Mouse (Mus musculus) fibroblast of lung, adult 2 months (primary cell): ENCODE results near the gene Wap.
A peak's percentile ranks its signal among the peaks of the same experiment; 100 is the strongest.

Experiments used
- DNase-seq: peaks from one replicate; pipeline ENCODE4 v3.0.0-alpha.2; 2011; ENCODE audit warnings: low read depth

The Wap gene

GRCm38 (mm10) chr11:6627731-6628130 is 10.7 kb downstream of the Wap start:
- no peak for DNase-seq

DNA sequence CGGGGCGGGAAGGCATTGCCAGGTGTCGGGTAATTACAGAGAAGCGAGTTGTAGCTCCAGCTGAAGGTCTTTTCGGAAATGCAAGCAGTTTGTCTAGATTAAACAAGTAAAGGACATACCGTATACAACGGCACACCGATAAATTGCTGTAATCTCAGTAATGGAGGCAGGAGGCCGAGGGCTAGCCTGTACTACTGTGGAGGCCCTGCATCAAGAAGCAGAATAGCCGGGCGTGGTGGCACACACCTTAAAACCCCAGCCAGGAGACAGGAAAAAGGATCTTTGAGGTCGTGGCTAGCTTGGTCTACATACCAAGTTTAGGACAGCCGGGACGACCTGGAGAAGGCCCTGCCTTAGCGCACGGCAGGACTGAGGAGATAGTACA is 12.1 kb downstream of the Wap start:
- no peak for DNase-seq

DNA sequence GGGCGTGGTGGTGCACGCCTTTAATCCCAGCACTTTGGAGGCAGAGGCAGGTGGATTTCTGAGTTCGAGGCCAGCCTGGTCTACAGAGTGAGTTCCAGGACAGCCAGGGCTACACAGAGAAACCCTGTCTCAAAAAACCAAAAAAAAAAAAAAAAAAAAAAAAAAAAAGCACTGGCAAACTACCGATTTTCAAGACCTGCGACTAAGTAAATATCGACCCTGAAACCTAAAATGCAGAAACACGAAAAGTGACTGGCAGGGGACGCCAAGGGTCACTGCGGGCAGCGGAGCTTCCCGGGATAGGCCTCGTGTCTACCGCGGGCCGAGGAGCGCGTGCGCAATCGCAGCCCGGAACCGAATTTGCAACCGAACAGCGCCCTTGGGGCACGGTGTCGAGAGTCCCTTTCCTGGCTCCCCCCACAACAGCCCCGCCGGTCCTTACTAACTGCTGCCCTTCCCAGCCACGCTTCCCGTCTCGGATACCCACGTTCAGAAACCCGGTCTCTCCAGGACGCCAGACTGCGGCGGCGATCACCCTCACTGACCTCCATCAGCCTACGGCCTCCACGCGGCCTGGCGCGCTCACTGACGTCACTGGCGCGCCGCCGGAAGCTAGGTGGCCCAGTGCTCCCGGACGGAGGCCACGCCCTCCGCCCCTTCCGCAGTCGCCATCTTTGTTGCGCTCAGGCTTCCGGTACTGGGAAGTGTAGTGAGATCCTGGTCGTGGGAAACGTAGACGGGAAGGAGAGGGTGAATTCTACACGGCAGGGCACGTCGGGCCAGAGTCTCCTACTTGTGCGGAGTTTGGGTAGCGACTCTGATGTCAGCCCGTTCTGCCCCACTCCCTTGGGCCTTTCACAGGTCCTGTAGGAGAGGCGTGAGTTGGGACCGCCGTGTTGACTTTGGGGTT is 12.7 kb downstream of the Wap start, which contains the start of gene Tbrg4:
Gene Tbrg4, minus strand, starts transcription at position 590 of the 910 bp plus-strand sequence.
- peak; percentile 85 for DNase-seq

GRCm38 (mm10) chr11:6624619-6625382 is 13.6 kb downstream of the Wap start:
- DNase-seq = no peak

GRCm38 (mm10) chr11:6623704-6624103 is 14.7 kb downstream of the Wap start:
- no peak for DNase-seq

DNA sequence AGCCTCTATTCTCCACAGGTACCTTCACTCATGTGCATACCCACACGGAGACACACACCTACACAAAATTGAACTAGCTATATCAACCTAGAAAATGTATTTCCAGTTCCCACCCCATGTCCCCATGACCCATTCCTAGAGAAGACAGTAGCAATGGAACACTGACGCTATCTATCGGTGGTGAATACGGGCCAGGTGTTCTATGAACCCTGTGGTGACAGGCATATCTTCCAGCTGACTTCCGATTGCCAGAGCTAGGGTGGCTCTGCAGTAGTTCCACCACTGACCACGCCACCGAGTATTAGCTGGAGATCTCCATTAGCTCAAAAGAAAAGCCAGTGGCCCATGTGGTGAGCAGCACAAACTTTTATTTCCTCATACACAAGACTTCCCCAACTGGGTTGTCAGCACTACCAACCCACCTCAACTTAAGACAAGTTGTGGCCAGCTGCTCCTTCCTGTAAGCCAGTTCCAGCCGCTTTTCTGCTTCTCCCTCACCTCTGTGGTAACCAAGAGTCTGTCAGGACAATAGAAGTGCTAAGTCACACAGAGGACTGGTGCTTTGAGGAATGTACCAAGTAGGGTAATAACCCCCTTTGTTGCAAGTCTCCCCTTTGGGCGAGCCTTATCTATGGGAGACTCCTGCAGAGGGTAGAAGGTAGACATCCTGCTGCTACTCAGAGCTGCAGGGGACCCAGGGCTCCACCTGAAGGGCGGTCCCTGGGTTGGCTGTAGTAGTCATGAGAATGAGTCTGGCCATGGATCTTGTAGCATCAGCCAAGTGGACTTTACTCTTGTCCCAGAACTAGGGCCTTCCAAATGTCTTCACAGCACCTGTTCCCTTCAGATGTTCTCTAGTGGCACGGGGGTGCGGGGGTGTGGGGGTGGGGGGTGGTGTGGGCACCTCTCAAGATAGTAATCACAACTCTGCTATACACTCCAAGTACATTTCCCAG is 22.9 kb downstream of the Wap start:
- DNase-seq = no peak

GRCm38 (mm10) chr11:6605491-6606399 is 32.7 kb downstream of the Wap start, which contains the start of gene Nacad:
Nacad (minus strand) TSS chr11:6606053.
- DNase-seq = no peak

GRCm38 (mm10) chr11:6605021-6605481 is 33.4 kb downstream of the Wap start:
- no peak for DNase-seq

DNA sequence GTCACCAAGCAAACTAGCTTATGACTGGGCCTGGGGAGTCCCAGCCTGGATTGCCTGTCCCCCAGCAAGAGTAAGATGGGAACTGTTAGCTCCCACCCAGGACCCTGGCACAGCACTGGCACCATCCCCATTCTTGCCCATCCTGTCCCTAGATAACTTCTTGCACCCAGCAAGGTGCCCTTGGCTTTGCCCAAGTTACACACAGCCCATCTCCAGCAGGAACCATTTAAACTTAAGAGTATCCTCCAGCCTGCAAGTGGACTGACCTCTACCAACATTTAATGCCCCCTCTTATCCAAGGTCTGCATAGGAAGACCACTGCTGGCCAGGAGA is 33.9 kb downstream of the Wap start:
- DNase-seq = no peak

- DNase-seq = no peak
Measured at GRCm38 (mm10) chr11:6603887-6604603, 34.4 kb downstream of the Wap start.

DNA sequence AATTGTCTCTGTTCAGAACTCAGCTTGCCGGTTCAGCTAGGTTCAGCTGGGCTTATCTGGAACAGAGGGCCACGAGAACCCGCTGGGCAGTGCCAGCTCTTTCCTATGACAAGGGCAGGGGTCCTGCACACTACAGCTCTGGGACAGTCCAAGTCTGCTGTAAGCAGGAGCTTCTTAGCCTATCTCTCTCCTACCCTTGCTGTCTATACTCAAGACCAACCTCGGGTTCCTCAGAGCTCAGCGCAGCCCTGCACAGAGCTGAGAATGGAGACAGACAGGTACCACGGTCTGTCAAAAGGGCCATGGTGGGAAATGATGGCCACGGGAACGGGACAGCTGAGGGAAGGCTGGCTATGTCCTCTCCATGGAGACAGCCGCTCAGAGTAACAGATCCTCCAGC is 35.2 kb downstream of the Wap start:
- DNase-seq = no peak

- no peak for DNase-seq
Measured at GRCm38 (mm10) chr11:6602662-6603061, 35.8 kb downstream of the Wap start.

- DNase-seq = no peak
Measured at GRCm38 (mm10) chr11:6601649-6602480, 36.6 kb downstream of the Wap start.

- DNase-seq = no peak
Measured at GRCm38 (mm10) chr11:6600284-6600944, 38.0 kb downstream of the Wap start.

DNA sequence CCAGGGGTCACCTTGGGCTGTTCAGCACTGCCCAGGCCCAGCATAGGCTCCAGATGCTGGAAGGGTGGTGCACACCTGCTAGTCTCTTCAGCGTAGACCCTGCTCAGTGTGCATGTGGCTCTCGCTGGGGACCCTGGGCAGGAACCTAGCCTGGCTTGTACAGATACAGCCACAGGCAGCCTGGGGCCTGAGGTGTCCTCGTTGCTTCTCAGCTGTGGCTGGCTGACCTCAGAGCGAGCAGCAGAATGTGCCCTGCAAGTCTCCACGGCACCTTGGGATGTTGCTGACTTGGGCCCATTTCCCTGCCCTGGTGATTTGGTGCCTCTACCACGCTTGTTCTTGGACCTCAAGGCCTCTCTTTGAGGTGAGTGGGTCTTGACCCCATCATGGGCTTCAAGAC is 38.6 kb downstream of the Wap start:
- DNase-seq = no peak

GRCm38 (mm10) chr11:6599011-6599681 is 39.3 kb downstream of the Wap start:
- DNase-seq = no peak

- DNase-seq = no peak
Measured at GRCm38 (mm10) chr11:6598191-6598889, 40.1 kb downstream of the Wap start.
